In the genomic region with DNA sequence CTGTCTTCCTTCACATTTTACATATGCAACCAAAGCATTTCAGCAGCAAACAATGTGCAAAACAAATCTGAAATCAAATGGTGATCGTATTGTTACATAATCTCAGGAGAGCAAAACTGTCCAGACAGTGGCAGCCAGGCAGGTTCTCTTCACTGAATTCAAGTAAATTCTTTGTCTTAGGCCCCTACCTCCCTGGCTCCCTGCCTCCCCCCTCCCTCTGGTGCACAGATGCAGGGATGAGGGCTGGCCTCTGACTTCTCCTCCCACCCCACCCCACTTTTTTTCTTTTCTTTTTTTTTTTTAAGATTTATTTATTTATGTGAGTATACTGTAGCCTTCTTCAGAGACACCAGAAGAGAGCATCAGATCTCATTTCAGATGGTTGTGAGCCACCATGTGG, we compare ENCODE assay signal across 28 mouse cellular contexts. TPM values are rescaled to one million over a fixed set of nuclear protein-coding genes. Genes with fewer than 3 reads are reported as not detected.
DNase-seq lines count a peak whose midpoint lies in the region; ATAC-seq and TF ChIP-seq lines count a peak whose summit lies in the region.
"Had no signal": no experiment of that assay in that cellular context is flagged by ENCODE, and none has a peak within 500 bp of the region (broad histone marks: within the 10 kb centered on the region; RNA-seq: fewer than 3 reads in every experiment).

No protein-coding gene starts in this region.

- TF ChIP-seq POLR2A in lung, adult 2 months (IDR thresholded peaks at IDR 0.05; ENCODE audit: borderline replicate concordance, extremely low read depth, low read depth, low read length), result no peak

- intact Hi-C loops in gastrocnemius, adult 2 months (cut with DNase I), result no loop called here
- intact Hi-C loops in heart, postnatal 14 days (cut with DNase I), result loop anchor here (2.0 kb wide), 1 partner anchor 48 kb away; no protein-coding TSS in a partner anchor

- no peaks in the 10 kb centered on the region for H3K27me3 ChIP-seq in heart, embryonic 10.5 days (ENCODE audit: insufficient read depth, poor library complexity, severe bottlenecking)
- H3K27me3 ChIP-seq in heart, embryonic 13.5 days (replicated peaks), result no peaks in the 10 kb centered on the region
- H3K27me3 ChIP-seq in lung, embryonic 15.5 days, result 0 out of 2 replicates have a peak, but pooled peaks cover 3% of the 10 kb centered on the region

- peaks cover 35% of the 10 kb centered on the region for H3K4me1 ChIP-seq in heart, embryonic 10.5 days
- peaks cover 63% of the 10 kb centered on the region for H3K4me1 ChIP-seq in heart, embryonic 13.5 days
- peaks cover 25% of the 10 kb centered on the region for H3K4me1 ChIP-seq in lung, embryonic 15.5 days
- peaks cover 3% of the 10 kb centered on the region; the same call in 1 of the 2 replicates for H3K4me1 ChIP-seq in lung, adult 2 months (ENCODE audit: control insufficient read depth, insufficient read depth, low read length)

- peak overlapping the region; percentile 80 for H3K4me2 ChIP-seq in heart, embryonic 13.5 days
- H3K4me2 ChIP-seq in lung, embryonic 15.5 days, result no peak overlapping the region
- H3K4me2 ChIP-seq: embryonic facial prominence, embryonic 13.5 days; forebrain, embryonic 12.5 days; forebrain, embryonic 15.5 days; hindbrain, embryonic 12.5 days; hindbrain, embryonic 15.5 days; kidney, embryonic 15.5 days had no signal

- no peak for DNase-seq in gastrocnemius, adult 2 months
- DNase-seq in gastrocnemius, postnatal 4 days (ENCODE audit: low spot score in 2 of 2), result no peak
- DNase-seq in heart, embryonic 10.5 days (ENCODE audit: low spot score), result peak; percentile 65
- no peak for DNase-seq in heart, postnatal 14 days
- DNase-seq in heart, adult 8-10 months (ENCODE audit: low spot score), result no peak
- DNase-seq in lung, adult 2 months, result no peak
- DNase-seq: adrenal gland, adult 8-10 months; adrenal gland, postnatal 25 days; cerebellum, adult 11-12 months; cerebellum, adult 8-10 months; cerebellum, postnatal 10 days; cerebellum, postnatal 36 days; embryo, embryonic 11 days; gastrocnemius, postnatal 10 days; gastrocnemius, postnatal 36 days; kidney, adult 2 months had no signal

- H3K36me3 ChIP-seq in heart, embryonic 10.5 days, result peaks cover 4% of the 10 kb centered on the region; the same call in 1 of the 2 replicates
- peaks cover 2% of the 10 kb centered on the region for H3K36me3 ChIP-seq in heart, embryonic 13.5 days
- H3K36me3 ChIP-seq in lung, embryonic 15.5 days, result no peaks in the 10 kb centered on the region
- H3K36me3 ChIP-seq: embryonic facial prominence, embryonic 10.5 days; embryonic facial prominence, embryonic 13.5 days; forebrain, embryonic 12.5 days; forebrain, embryonic 15.5 days; hindbrain, embryonic 12.5 days; hindbrain, embryonic 15.5 days; kidney, embryonic 15.5 days had no signal

- WGBS in heart, embryonic 10.5 days, result 92% methylated on average over 1 of the region's 1 CpGs
- WGBS in heart, embryonic 13.5 days, result 78% methylated on average over 1 of the region's 1 CpGs
- WGBS in lung, embryonic 15.5 days, result 78% methylated on average over 1 of the region's 1 CpGs
- 84% methylated on average over 1 of the region's 1 CpGs for WGBS in lung, adult 2 months

- no peak for TF ChIP-seq CTCF in gastrocnemius, adult 2 months (IDR thresholded peaks at IDR 0.05)
- TF ChIP-seq CTCF in lung, adult 2 months (IDR thresholded peaks at IDR 0.05; ENCODE audit: insufficient read depth, low read length), result no peak

- peak overlapping the region; percentile 96 for H3K27ac ChIP-seq in gastrocnemius, adult 2 months
- peak overlapping the region; percentile 49; the same call in 1 of the 2 replicates for H3K27ac ChIP-seq in heart, embryonic 10.5 days
- H3K27ac ChIP-seq in heart, embryonic 13.5 days (replicated peaks), result peak overlapping the region; percentile 82
- peak overlapping the region; percentile 29; the same call in 1 of the 2 replicates for H3K27ac ChIP-seq in lung, embryonic 15.5 days
- H3K27ac ChIP-seq: embryonic facial prominence, embryonic 10.5 days; embryonic facial prominence, embryonic 13.5 days; forebrain, embryonic 12.5 days; forebrain, embryonic 15.5 days; hindbrain, embryonic 12.5 days; hindbrain, embryonic 15.5 days; kidney, embryonic 15.5 days had no signal

- H3K9ac ChIP-seq in heart, embryonic 13.5 days, result peak overlapping the region; percentile 73
- no peak overlapping the region for H3K9ac ChIP-seq in lung, embryonic 15.5 days
- H3K9ac ChIP-seq: embryonic facial prominence, embryonic 13.5 days; forebrain, embryonic 12.5 days; forebrain, embryonic 15.5 days; hindbrain, embryonic 12.5 days; hindbrain, embryonic 15.5 days; kidney, embryonic 15.5 days had no signal

- ATAC-seq in heart, embryonic 13.5 days (ENCODE audit: extremely low read depth, insufficient number of reproducible peaks, low FRiP score, low TSS enrichment), result no peak
- no peak for ATAC-seq in lung, embryonic 15.5 days (ENCODE audit: borderline replicate concordance, extremely low read depth, low FRiP score, low TSS enrichment)
- ATAC-seq: activated CD4-positive, CD25-positive, alpha-beta regulatory T cell, adult 4 months; forebrain, embryonic 15.5 days; intestine, postnatal 0 days had no signal

- H3K4me3 ChIP-seq in gastrocnemius, adult 2 months, result peak overlapping the region; percentile 94
- H3K4me3 ChIP-seq in heart, embryonic 10.5 days, result no peak overlapping the region
- peak overlapping the region; percentile 22; the same call in 1 of the 2 replicates for H3K4me3 ChIP-seq in heart, embryonic 13.5 days
- no peak overlapping the region for H3K4me3 ChIP-seq in lung, embryonic 15.5 days
- H3K4me3 ChIP-seq in lung, adult 2 months (replicated peaks; ENCODE audit: extremely low read depth, low read depth, low read length), result no peak overlapping the region
- H3K4me3 ChIP-seq: embryonic facial prominence, embryonic 10.5 days; embryonic facial prominence, embryonic 13.5 days; erythroblast, embryonic 14.5 days; forebrain, embryonic 12.5 days; forebrain, embryonic 15.5 days; hindbrain, embryonic 12.5 days; hindbrain, embryonic 15.5 days; kidney, embryonic 15.5 days had no signal

- H3K9me3 ChIP-seq in heart, embryonic 10.5 days, result no peaks in the 10 kb centered on the region
- no peaks in the 10 kb centered on the region for H3K9me3 ChIP-seq in heart, embryonic 13.5 days
- no peaks in the 10 kb centered on the region for H3K9me3 ChIP-seq in lung, embryonic 15.5 days
- H3K9me3 ChIP-seq: embryonic facial prominence, embryonic 10.5 days; embryonic facial prominence, embryonic 13.5 days; forebrain, embryonic 12.5 days; forebrain, embryonic 15.5 days; hindbrain, embryonic 12.5 days; hindbrain, embryonic 15.5 days; kidney, embryonic 15.5 days had no signal

RNA-seq across cellular contexts. Expression of a gene that starts 5.8 kb away (rescaled TPM):
- total RNA-seq in gastrocnemius, adult 2 months (2021), result 100 to 1,000 TPM; 349 to 495 TPM
- 100 to 1,000 TPM; 201 to 279 TPM for total RNA-seq in gastrocnemius, postnatal 4 days (2021)
- 102 and 155 TPM in 2 replicates for polyA plus RNA-seq in heart, embryonic 10.5 days (2016; fragmentation: Nextera tagmentation; extraction: Ambion mirVana)
- total RNA-seq in heart, postnatal 14 days (2021), result 100 to 1,000 TPM; 297 to 301 TPM
- polyA plus RNA-seq in heart, embryonic 13.5 days (2015; fragmentation: Nextera tagmentation; extraction: Ambion mirVana), result 192 and 211 TPM in 2 replicates
- total RNA-seq in heart, adult 8-10 months (2022), result 100 to 1,000 TPM; 264 to 407 (median 333) TPM
- 64.4 and 75.1 TPM in 2 replicates for polyA plus RNA-seq in lung, embryonic 15.5 days (2015; fragmentation: Nextera tagmentation; extraction: Ambion mirVana)
- 0.34 and 1.1 TPM in 2 replicates for polyA plus RNA-seq in lung, adult 2 months (2012; rRNA removed)
- polyA plus RNA-seq: erythroblast, embryonic 14.5 days had no signal

RNA-seq across cellular contexts. Expression of a gene that starts 50.1 kb away (rescaled TPM):
- 10 to 100 TPM; 30.1 to 36.8 TPM for total RNA-seq in gastrocnemius, adult 2 months (2021)
- total RNA-seq in gastrocnemius, postnatal 4 days (2021), result 100 to 1,000 TPM; 105 to 116 TPM
- 179 and 249 TPM in 2 replicates for polyA plus RNA-seq in heart, embryonic 10.5 days (2016; fragmentation: Nextera tagmentation; extraction: Ambion mirVana)
- total RNA-seq in heart, postnatal 14 days (2021), result 10 to 100 TPM; 68.1 to 80.6 TPM
- 118 and 128 TPM in 2 replicates for polyA plus RNA-seq in heart, embryonic 13.5 days (2015; fragmentation: Nextera tagmentation; extraction: Ambion mirVana)
- total RNA-seq in heart, adult 8-10 months (2022), result 10 to 100 TPM; 44.3 to 55.0 (median 52.5) TPM
- polyA plus RNA-seq in lung, embryonic 15.5 days (2015; fragmentation: Nextera tagmentation; extraction: Ambion mirVana), result 261 and 272 TPM in 2 replicates
- 59.9 and 66.2 TPM in 2 replicates for polyA plus RNA-seq in lung, adult 2 months (2012; rRNA removed)

RNA-seq across cellular contexts. Expression of a gene that starts 50.3 kb away (rescaled TPM):
- total RNA-seq in gastrocnemius, adult 2 months (2021), result 10 to 100 TPM; 45.5 to 85.8 TPM
- total RNA-seq in gastrocnemius, postnatal 4 days (2021), result 10 to 100 TPM; 65.3 to 87.7 TPM
- 30.5 and 32.1 TPM in 2 replicates for polyA plus RNA-seq in heart, embryonic 10.5 days (2016; fragmentation: Nextera tagmentation; extraction: Ambion mirVana)
- total RNA-seq in heart, postnatal 14 days (2021), result 10 to 100 TPM; 74.3 to 80.3 TPM
- polyA plus RNA-seq in heart, embryonic 13.5 days (2015; fragmentation: Nextera tagmentation; extraction: Ambion mirVana), result 38.3 and 47.6 TPM in 2 replicates
- total RNA-seq in heart, adult 8-10 months (2022), result 100 to 1,000 TPM in 2 of 4 experiments, 10 to 100 TPM in 2; 88.0 to 125 (median 101) TPM
- 38.2 and 41.4 TPM in 2 replicates for polyA plus RNA-seq in lung, embryonic 15.5 days (2015; fragmentation: Nextera tagmentation; extraction: Ambion mirVana)
- 3.8 and 8.3 TPM in 2 replicates for polyA plus RNA-seq in lung, adult 2 months (2012; rRNA removed)

Comparison
In these comparisons a context has a peak if more than half of its experiments do, and no peak if none do; other contexts are left out.
1. H3K4me3 ChIP-seq: peak in gastrocnemius, adult 2 months (single experiment) and heart, embryonic 13.5 days (single experiment); none in heart, embryonic 10.5 days (single experiment), lung, embryonic 15.5 days (single experiment) and lung, adult 2 months (single experiment).
2. H3K27ac ChIP-seq: peak in every context shown above with its lines; median percentile 96 in gastrocnemius, adult 2 months; 82 in heart, embryonic 13.5 days; 49 in heart, embryonic 10.5 days; 29 in lung, embryonic 15.5 days.